Mouse (Mus musculus) MEL-GATA-1-ER (cell line): Measurements from ENCODE around the gene Rmi2.

Experiments
- DNase-seq: peaks from one replicate; pipeline ENCODE4 v3.0.0-alpha.2; 2012; ENCODE audit warnings: low read depth; ENCODE audit errors: extremely low read depth

The Rmi2 gene

DNA sequence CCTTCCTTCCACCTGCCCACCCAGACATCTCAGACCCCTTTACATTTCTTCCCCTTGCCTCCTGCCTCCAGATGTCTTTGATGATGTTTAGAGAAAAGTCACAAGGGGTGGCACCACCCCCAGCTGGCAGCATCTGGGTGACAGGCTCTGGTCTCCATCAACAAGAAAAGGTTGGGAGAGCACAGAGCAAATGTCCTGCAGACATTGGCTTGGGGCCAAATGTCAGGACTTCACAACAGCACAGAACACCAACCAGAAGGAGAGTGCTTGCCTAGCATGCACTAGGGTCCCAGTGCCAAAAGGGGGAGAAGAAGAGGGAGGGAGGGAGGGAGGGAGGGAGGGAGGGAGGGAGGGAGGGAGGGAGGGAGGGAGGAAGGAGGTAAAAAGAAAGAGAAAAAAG, 85.0 kb downstream of the Rmi2 start:
- DNase-seq: no peak

DNA sequence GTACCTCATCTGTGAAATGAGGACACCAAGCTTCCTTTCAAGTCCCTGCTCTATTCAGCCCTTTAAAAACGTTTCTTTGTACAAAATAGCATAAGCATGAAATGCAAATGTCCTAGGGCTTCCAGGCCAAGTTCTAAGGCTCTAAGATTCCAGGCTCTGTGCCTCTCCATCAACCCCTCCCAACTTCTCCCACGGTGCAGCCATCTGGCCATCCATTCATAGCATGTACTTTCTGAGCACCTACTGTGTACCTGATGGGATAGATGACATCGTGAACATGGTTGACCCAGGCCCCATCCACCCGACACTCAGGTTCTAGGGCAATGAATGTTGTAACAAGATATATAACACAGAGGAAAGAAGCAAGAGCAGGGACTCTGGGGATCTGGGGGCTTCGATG, 88.7 kb downstream of the Rmi2 start:
- no peak for DNase-seq

DNA sequence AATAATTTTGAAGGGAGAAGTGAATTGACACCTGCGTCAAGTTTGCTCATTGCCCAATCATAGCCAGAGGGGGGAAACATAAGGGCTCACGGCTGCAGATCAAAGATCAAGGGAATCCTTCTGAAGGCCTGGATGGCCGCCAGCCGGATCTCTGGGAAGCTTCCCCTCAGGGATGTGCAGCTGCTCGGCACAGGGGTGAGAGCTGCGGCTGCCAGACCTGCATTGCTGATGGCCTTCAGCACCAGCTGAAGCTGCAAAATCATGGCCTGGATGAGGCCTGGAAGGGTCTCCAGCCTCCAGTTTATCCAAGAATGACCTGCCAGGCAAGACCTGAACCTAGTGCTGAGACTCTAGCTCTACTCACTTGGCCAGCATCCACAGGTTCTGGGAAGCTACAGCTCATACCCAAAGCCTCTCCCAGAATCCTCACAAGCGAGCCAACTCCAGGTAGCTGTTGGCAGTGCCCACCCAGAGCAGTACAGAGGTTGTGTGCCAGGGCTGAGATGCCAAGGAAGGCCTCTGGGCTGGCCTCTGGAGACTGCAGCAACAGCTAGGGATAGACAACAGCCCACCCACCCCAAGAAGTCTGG, 90.8 kb downstream of the Rmi2 start:
- DNase-seq: no peak

DNA sequence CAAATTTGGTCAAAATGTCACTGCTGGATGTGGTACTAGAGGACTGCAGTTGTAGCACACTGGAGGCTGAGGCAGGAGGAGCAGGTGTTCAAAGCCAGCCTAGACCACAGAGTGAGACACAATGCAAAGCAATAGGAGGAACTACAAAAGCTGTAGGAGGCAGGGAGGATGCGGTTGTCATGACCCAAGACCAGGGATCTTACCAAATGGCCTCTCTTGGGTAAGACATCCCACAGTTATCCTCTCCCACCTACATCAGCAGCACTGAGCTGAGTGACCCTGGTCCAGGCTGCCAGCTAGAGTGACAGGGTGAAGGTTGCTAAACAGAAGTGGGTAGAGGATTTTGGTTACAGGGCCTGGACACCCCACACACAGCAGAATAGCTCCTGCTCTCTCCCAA, 92.2 kb downstream of the Rmi2 start:
- DNase-seq: no peak

DNA sequence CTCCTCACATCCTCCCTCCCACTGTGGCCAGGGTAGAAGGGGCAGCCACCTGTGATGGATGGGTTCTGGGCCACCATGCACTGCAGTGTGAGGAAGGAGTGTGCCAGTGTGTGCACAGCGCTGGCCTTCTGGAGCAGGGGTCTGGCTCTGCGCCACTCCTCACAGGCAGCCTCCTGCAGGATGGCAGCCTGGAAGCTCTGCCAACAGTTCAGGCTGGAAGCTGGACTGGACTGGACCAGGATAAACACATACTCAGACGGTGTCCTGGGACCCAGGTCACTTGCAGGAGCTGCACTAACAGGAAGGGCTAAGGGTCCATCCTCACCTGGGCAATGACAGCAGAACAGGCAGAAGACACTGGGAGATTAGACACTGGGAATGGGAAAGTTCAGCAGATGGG, 98.5 kb downstream of the Rmi2 start:
- no peak for DNase-seq

DNA sequence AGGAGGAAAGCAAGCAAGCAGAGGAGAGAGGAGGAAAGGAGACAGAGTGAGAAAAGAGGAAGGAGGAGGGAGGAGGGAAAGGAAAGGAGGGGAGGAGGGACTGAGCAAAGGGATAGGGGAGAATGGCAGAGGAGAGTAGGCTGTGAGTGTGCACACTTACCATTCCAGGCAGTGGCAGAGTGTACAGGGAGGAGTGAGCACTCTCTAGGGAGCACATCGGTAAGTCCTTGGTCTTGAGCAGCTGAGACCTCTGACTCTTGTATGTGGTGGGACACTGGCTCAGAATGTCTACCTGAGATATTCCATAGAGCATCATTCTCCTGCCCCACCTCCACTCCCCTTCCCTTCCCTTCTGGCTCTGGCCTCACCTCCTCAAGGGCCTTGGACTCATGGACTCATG, 99.2 kb downstream of the Rmi2 start:
- no peak for DNase-seq

DNA sequence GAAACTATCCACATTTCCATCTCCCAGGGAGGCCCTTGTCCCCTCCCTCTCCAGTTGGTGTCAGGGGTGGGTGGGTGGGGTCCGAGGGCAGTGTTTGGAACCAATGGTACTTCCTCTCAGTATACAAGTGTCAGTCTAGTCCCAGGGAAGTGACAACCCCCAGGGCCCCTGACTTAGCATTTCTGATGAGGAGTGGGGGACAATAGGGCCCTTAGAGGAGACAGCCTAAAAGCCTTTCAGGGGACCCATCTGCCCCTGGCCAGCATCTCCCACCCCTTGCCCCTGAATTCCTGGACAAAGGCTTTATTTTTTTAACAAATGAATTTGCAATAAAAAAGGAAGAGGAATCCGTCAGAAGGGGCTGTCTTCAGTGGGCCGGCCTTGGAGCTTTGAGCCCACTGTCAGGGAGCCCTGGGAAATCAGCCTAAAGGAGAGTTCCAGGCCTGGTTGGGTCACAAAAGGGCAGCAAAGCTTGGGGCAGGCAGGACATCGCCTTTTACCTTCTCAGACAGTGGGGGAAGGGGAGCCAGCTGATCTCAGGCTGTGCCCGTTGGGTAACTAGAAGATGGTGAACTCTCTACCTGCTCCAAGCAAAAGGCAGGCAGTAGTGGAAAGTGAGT, 102.0 kb downstream of the Rmi2 start:
- DNase-seq: no peak

DNA sequence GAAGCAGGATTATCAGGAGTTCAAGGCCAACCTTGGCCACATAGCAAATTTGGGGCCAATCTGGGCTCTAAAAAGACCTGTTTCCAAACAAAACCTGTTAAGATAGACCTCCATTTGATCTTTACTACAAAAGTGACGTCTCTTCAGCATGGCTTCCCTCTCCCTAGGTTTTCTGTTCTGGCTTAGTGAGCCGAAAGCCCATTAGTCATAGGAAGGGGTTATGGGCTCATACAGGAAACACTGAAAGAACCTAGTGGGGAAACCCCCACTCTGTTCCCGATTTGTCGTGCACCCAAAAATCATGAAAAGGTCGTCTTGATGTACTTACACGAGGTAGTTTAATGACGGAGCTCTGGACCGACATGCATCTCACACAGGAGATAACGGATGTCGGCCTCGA, 102.6 kb downstream of the Rmi2 start:
- DNase-seq: no peak

DNA sequence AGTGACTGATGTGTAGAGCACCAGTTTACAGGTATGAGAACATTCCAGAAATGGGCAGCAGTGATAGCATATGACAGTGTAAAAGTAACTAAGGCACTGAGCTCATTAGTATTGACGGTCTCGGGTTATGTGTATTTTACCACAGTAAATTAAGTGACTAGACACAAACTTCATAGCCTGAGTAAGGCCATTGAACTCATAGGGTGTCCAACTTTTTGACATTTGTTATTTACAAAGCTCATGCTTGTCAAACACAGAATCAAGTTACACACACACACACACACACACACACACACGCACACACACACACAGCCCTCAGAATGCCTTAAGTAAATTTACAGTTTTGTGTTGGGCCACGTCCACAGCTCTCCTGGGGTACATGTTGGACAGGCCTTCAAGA, 105.1 kb downstream of the Rmi2 start:
- no peak for DNase-seq

DNA sequence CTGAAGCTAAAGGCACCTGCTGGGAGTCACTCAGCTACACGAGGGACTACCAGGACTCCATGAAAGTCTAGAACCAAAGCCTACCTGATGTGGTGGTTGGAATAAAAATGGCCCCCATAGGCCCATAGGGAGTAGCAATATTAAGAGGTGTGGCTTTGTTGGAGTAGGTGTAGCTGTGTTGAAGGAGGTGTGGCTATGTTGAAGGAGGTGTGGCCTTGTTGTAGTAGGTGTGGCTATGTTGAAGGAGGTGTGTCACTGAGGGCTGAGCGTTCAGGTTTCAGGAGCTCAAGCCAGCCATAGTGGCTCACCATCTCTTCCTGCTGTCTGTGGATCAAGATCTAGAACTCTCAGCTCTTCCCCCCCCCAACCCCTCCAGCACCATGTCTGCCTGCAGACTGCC, 105.8 kb downstream of the Rmi2 start:
- no peak for DNase-seq
